ENCODE assay signal across 12 mouse cellular contexts in genomic region chr19:32603466-32603865, GRCm38 (mm10).
"Had no signal": no experiment of that assay in that cellular context is flagged by ENCODE, and none has a peak within 500 bp of the region (broad histone marks: within the 10 kb centered on the region; RNA-seq: fewer than 3 reads in every experiment).

No protein-coding gene starts in this region.

- H3K36me3 ChIP-seq: limb, embryonic 13.5 days; liver, embryonic 15.5 days; midbrain, embryonic 13.5 days had no signal

- H3K4me3 ChIP-seq: limb, embryonic 13.5 days; liver, embryonic 15.5 days; midbrain, embryonic 13.5 days had no signal

- DNase-seq: kidney, adult 11 months; kidney, postnatal 14 days; left cerebral cortex, postnatal 4 days; lung, embryonic 14.5 days; lung, postnatal 10 days; lung, postnatal 4 days; right cerebral cortex, adult 18-20 months; right cerebral cortex, postnatal 25 days had no signal

- H3K9ac ChIP-seq: limb, embryonic 13.5 days; liver, embryonic 15.5 days; lung, embryonic 14.5 days; midbrain, embryonic 13.5 days had no signal

- ATAC-seq: midbrain, embryonic 13.5 days had no signal

- H3K9me3 ChIP-seq: limb, embryonic 13.5 days; liver, embryonic 15.5 days; midbrain, embryonic 13.5 days had no signal

- H3K27me3 ChIP-seq: limb, embryonic 13.5 days; liver, embryonic 15.5 days had no signal

- H3K4me2 ChIP-seq: limb, embryonic 13.5 days; liver, embryonic 11.5 days; liver, embryonic 15.5 days; lung, embryonic 14.5 days; midbrain, embryonic 13.5 days had no signal

- H3K4me1 ChIP-seq: midbrain, embryonic 13.5 days had no signal

- H3K27ac ChIP-seq: liver, embryonic 15.5 days; midbrain, embryonic 13.5 days had no signal
